Mouse (Mus musculus): ENCODE measurements around the gene Slc25a33. TPM values are rescaled to one million over a fixed set of nuclear protein-coding genes. Genes with fewer than 3 reads are reported as not detected.

Gene Slc25a33
- polyA plus RNA-seq, 1 experiment from 2014 or later = 14.2 TPM

- Histone ChIP-seq H3K27me3 (ENCODE audit: insufficient read depth, low read length) (no peaks in the 10 kb centered on the region), H3K9me3 (ENCODE audit: low read length) (no peaks in the 10 kb centered on the region), H3K4me1 (ENCODE audit: insufficient read depth, low read length) (peaks cover 21% of the 10 kb centered on the region), H3K4me2 (replicated peaks; ENCODE audit: low read depth, low read length) (no peak overlapping the region), H3K4me3 (ENCODE audit: low read length) (no peak overlapping the region), H3K27ac (ENCODE audit: low read length) (no peak overlapping the region), H3K36me3 (ENCODE audit: insufficient read depth, low read length) (no peaks in the 10 kb centered on the region), H3K9ac (replicated peaks; ENCODE audit: low read length) (no peak overlapping the region)
- ATAC-seq (ENCODE audit: low FRiP score, low TSS enrichment) = peak; percentile 58
- WGBS = 35% methylated on average over 16 of the region's 16 CpGs
Measured at GRCm38 (mm10) chr4:149696189-149696971, 77.7 kb downstream of the Slc25a33 start.

Small RNA genes lying within 50 kb of the gene (microRNA-seq; reads per million reads assigned to microRNA genes)
- not detected for gene Gm47301

Other genes with a start within 250 kb of the Slc25a33 start
- gene Clstn1, start 187.8 kb downstream of the Slc25a33 start, polyA plus RNA-seq (2015; fragmentation: Nextera tagmentation; extraction: Ambion mirVana) = 13.3 and 14.1 TPM in 2 replicates
- gene Pik3cd, start 71.7 kb downstream of the Slc25a33 start, polyA plus RNA-seq (2015; fragmentation: Nextera tagmentation; extraction: Ambion mirVana) = 4.5 and 4.7 TPM in 2 replicates
- 39.2 and 41.8 TPM in 2 replicates for gene Tmem201, start 36.2 kb downstream of the Slc25a33 start, polyA plus RNA-seq (2015; fragmentation: Nextera tagmentation; extraction: Ambion mirVana)
- gene Spsb1, start 180.8 kb upstream of the Slc25a33 start, polyA plus RNA-seq (2015; fragmentation: Nextera tagmentation; extraction: Ambion mirVana) = 10.9 and 14.2 TPM in 2 replicates
- gene H6pd, start 234.7 kb upstream of the Slc25a33 start, polyA plus RNA-seq (2015; fragmentation: Nextera tagmentation; extraction: Ambion mirVana) = 22.8 and 24.7 TPM in 2 replicates

Data from kidney, embryonic 16.5 days (tissue).